Mouse (Mus musculus) heart, embryonic 11.5 days (tissue): Measurements from ENCODE around the gene Ttc1. TPM values are rescaled to one million over a fixed set of nuclear protein-coding genes. Genes with fewer than 3 reads are reported as not detected.

Experiments used
- ATAC-seq: fragments of 200-750 bp; cut with Nextera tagmentation; replicated peaks from 2 replicates; pipeline ENCODE4 v1.8.0; 2017; ENCODE audit warnings: moderate library complexity; ENCODE audit not compliant: insufficient number of reproducible peaks, low FRiP score, low TSS enrichment
- H3K27ac ChIP-seq: fragments of 300-500 bp; sonication (generic); 2 replicates; pipeline ENCODE4 v1.5.1; 2014; ENCODE audit warnings: mild to moderate bottlenecking, low read depth, low read length
- H3K27me3 ChIP-seq: fragments of 300-500 bp; sonication (generic); 2 replicates; pipeline ENCODE4 v1.6.1; 2014; ENCODE audit warnings: mild to moderate bottlenecking, low read length, mixed read lengths; ENCODE audit not compliant: control insufficient read depth, insufficient read depth
- H3K36me3 ChIP-seq: fragments of 300-500 bp; sonication (generic); 2 replicates; pipeline ENCODE4 v1.6.1; 2014; ENCODE audit warnings: mild to moderate bottlenecking, low read length, moderate library complexity, mixed read lengths; ENCODE audit not compliant: control insufficient read depth, insufficient read depth
- H3K4me1 ChIP-seq: fragments of 300-500 bp; sonication (generic); 2 replicates; pipeline ENCODE4 v1.6.1; 2014; ENCODE audit warnings: low read length; ENCODE audit not compliant: control insufficient read depth, insufficient read depth
- H3K4me2 ChIP-seq: fragments of 300-500 bp; sonication (generic); 2 replicates; pipeline ENCODE4 v1.6.1; 2014; ENCODE audit warnings: mild to moderate bottlenecking, moderate library complexity
- H3K4me3 ChIP-seq: fragments of 300-500 bp; sonication (generic); 2 replicates; pipeline ENCODE4 v1.5.1; 2014; ENCODE audit warnings: low read depth, low read length
- H3K9ac ChIP-seq: fragments of 300-500 bp; sonication (generic); 2 replicates; pipeline ENCODE4 v1.6.1; 2014; ENCODE audit warnings: mild to moderate bottlenecking, low read depth, low read length, moderate library complexity
- H3K9me3 ChIP-seq: fragments of 300-500 bp; sonication (generic); replicated peaks from 2 replicates; pipeline ENCODE4 v1.6.1; 2016; ENCODE audit warnings: low read length; ENCODE audit not compliant: control insufficient read depth
- WGBS: fragments of 180-500 bp; shearing (Covaris S2); extraction: QIAGEN DNeasy Blood & Tissue Kit; methylation state at CpG from one replicate; pipeline ENCODE4 v1.1.7; 2014; ENCODE audit not compliant: insufficient replicate concordance; 5-methylcytosine and 5-hydroxymethylcytosine counted together
- polyA plus RNA-seq: library from polyadenylated mRNA; unstranded; fragments of >200 nt; fragmentation: Nextera tagmentation; extraction: Ambion mirVana; gene quantifications from 2 replicates; pipeline ENCODE4 v1.2.1, GENCODE M21; 2014

Ttc1 gene
- polyA plus RNA-seq, 1 experiment from 2014 or later: 58.8 TPM

GRCm38 (mm10) chr11:43773725-43774124, 25.9 kb upstream of the Ttc1 start:
- H3K9me3 ChIP-seq: no peaks in the 10 kb centered on the region
- H3K9ac ChIP-seq: no peak overlapping the region
- H3K27me3 ChIP-seq: peaks cover 17% of the 10 kb centered on the region
- no peaks in the 10 kb centered on the region for H3K36me3 ChIP-seq
- no peak overlapping the region for H3K4me2 ChIP-seq
- H3K27ac ChIP-seq: no peak overlapping the region
- no peak for ATAC-seq
- H3K4me1 ChIP-seq: no peaks in the 10 kb centered on the region; the same call in 1 of the 2 replicates
- WGBS: 23% methylated on average over 5 of the region's 5 CpGs
- no peak overlapping the region for H3K4me3 ChIP-seq

GRCm38 (mm10) chr11:43770110-43770509, 22.3 kb upstream of the Ttc1 start:
- Histone ChIP-seq H3K4me1 (no peaks in the 10 kb centered on the region; the same call in 1 of the 2 replicates), H3K9me3 (no peaks in the 10 kb centered on the region), H3K27ac (no peak overlapping the region), H3K9ac (no peak overlapping the region), H3K4me2 (no peak overlapping the region), H3K36me3 (no peaks in the 10 kb centered on the region), H3K27me3 (peaks cover 6% of the 10 kb centered on the region; the same call in 1 of the 2 replicates), H3K4me3 (no peak overlapping the region)
- ATAC-seq: no peak
- WGBS: 73% methylated on average over 4 of the region's 4 CpGs

GRCm38 (mm10) chr11:43767749-43768148, 19.9 kb upstream of the Ttc1 start:
- Histone ChIP-seq H3K9ac (no peak overlapping the region), H3K36me3 (no peaks in the 10 kb centered on the region), H3K4me2 (no peak overlapping the region), H3K27me3 (peaks cover 5% of the 10 kb centered on the region; the same call in 1 of the 2 replicates), H3K9me3 (no peaks in the 10 kb centered on the region), H3K27ac (no peak overlapping the region), H3K4me3 (no peak overlapping the region), H3K4me1 (no peaks in the 10 kb centered on the region)
- 68% methylated on average over 11 of the region's 11 CpGs for WGBS
- ATAC-seq: no peak

- Histone ChIP-seq H3K4me3 (peak overlapping the region; percentile 46), H3K9ac (no peak overlapping the region), H3K4me1 (no peaks in the 10 kb centered on the region), H3K4me2 (peak overlapping the region; percentile 63), H3K9me3 (no peaks in the 10 kb centered on the region), H3K27me3 (peaks cover 5% of the 10 kb centered on the region; the same call in 1 of the 2 replicates), H3K36me3 (no peaks in the 10 kb centered on the region), H3K27ac (no peak overlapping the region)
- ATAC-seq: no peak
- 6% methylated on average over 37 of the region's 37 CpGs for WGBS
These were observed 19.3 kb upstream of the Ttc1 start for GRCm38 (mm10) chr11:43766922-43767648.

- H3K27me3 ChIP-seq: no peaks in the 10 kb centered on the region
- H3K4me2 ChIP-seq: no peak overlapping the region
- H3K27ac ChIP-seq: no peak overlapping the region
- no peaks in the 10 kb centered on the region for H3K36me3 ChIP-seq
- ATAC-seq: no peak
- H3K4me1 ChIP-seq: no peaks in the 10 kb centered on the region
- H3K9ac ChIP-seq: no peak overlapping the region
- no peaks in the 10 kb centered on the region for H3K9me3 ChIP-seq
- WGBS: 60% methylated on average over 2 of the region's 2 CpGs
- no peak overlapping the region for H3K4me3 ChIP-seq
These were observed 10.6 kb upstream of the Ttc1 start for GRCm38 (mm10) chr11:43758436-43758835.

- H3K4me2 ChIP-seq: no peak overlapping the region
- whole genome bisulfite sequencing: 61% methylated on average over 5 of the region's 5 CpGs
- no peaks in the 10 kb centered on the region for H3K36me3 ChIP-seq
- H3K27me3 ChIP-seq: no peaks in the 10 kb centered on the region
- no peaks in the 10 kb centered on the region for H3K4me1 ChIP-seq
- no peak for ATAC-seq
- no peak overlapping the region for H3K4me3 ChIP-seq
- H3K9ac ChIP-seq: no peak overlapping the region
- H3K27ac ChIP-seq: no peak overlapping the region
- no peaks in the 10 kb centered on the region for H3K9me3 ChIP-seq
These were observed 7.6 kb upstream of the Ttc1 start for GRCm38 (mm10) chr11:43755411-43755810.

- Histone ChIP-seq H3K9ac (no peak overlapping the region), H3K9me3 (no peaks in the 10 kb centered on the region), H3K4me3 (no peak overlapping the region), H3K27ac (no peak overlapping the region), H3K4me2 (no peak overlapping the region), H3K4me1 (no peaks in the 10 kb centered on the region), H3K27me3 (no peaks in the 10 kb centered on the region), H3K36me3 (no peaks in the 10 kb centered on the region)
- 55% methylated on average over 1 of the region's 1 CpGs for WGBS
- ATAC-seq: no peak
These were observed 6.8 kb upstream of the Ttc1 start for GRCm38 (mm10) chr11:43754568-43754967.

- no peaks in the 10 kb centered on the region for H3K36me3 ChIP-seq
- no peaks in the 10 kb centered on the region for H3K27me3 ChIP-seq
- no peaks in the 10 kb centered on the region for H3K9me3 ChIP-seq
- WGBS: 63% methylated on average over 2 of the region's 2 CpGs
- no peak overlapping the region for H3K9ac ChIP-seq
- no peak overlapping the region for H3K4me3 ChIP-seq
- H3K4me1 ChIP-seq: peaks cover 4% of the 10 kb centered on the region; the same call in 1 of the 2 replicates
- ATAC-seq: no peak
- H3K4me2 ChIP-seq: no peak overlapping the region
- no peak overlapping the region for H3K27ac ChIP-seq
These were observed 3.7 kb upstream of the Ttc1 start for GRCm38 (mm10) chr11:43751542-43751941.

GRCm38 (mm10) chr11:43728737-43729301, 19.0 kb downstream of the Ttc1 start:
- H3K9ac ChIP-seq: no peak overlapping the region
- H3K36me3 ChIP-seq: peaks cover 9% of the 10 kb centered on the region; the same call in 1 of the 2 replicates
- no peak for ATAC-seq
- H3K27ac ChIP-seq: no peak overlapping the region
- H3K27me3 ChIP-seq: no peaks in the 10 kb centered on the region
- no peak overlapping the region for H3K4me2 ChIP-seq
- H3K9me3 ChIP-seq: no peaks in the 10 kb centered on the region
- no peaks in the 10 kb centered on the region for H3K4me1 ChIP-seq
- WGBS: 84% methylated on average over 7 of the region's 7 CpGs
- no peak overlapping the region for H3K4me3 ChIP-seq
